Mouse (Mus musculus): ENCODE results near the gene Gpr152.

- TF ChIP-seq CTCF (IDR thresholded peaks at IDR 0.05; ENCODE audit: control insufficient read depth, insufficient read depth, insufficient read length) (no peak), MYOD1 (IDR thresholded peaks at IDR 0.05; ENCODE audit: control insufficient read depth, insufficient read length, low read depth) (no peak), CEBPB (IDR thresholded peaks at IDR 0.05; ENCODE audit: low read depth) (no peak), USF1 (IDR thresholded peaks at IDR 0.05; ENCODE audit: low read depth) (no peak), MAX (IDR thresholded peaks at IDR 0.05) (no peak)
Observed at GRCm38 (mm10) chr19:4115816-4116215, 23.8 kb upstream of the Gpr152 start.

All from C2C12 (cell line).